Mouse (Mus musculus) subcutaneous adipose tissue, adult 2 months (tissue): ENCODE measurements around the gene Prickle3. TPM values are rescaled to one million over a fixed set of nuclear protein-coding genes. Genes with fewer than 3 reads are reported as not detected.

Source experiments
- polyA plus RNA-seq: library from polyadenylated mRNA; depleted of rRNA; stranded (reverse); fragments of >200 nt; gene quantifications from 2 replicates; pipeline ENCODE4 v1.2.3, GENCODE M21; 2012; ENCODE audit warnings: low replicate concordance; rRNA removed

Prickle3 gene
- 22.2 and 28.8 TPM in 2 replicates for polyA plus RNA-seq

DNA sequence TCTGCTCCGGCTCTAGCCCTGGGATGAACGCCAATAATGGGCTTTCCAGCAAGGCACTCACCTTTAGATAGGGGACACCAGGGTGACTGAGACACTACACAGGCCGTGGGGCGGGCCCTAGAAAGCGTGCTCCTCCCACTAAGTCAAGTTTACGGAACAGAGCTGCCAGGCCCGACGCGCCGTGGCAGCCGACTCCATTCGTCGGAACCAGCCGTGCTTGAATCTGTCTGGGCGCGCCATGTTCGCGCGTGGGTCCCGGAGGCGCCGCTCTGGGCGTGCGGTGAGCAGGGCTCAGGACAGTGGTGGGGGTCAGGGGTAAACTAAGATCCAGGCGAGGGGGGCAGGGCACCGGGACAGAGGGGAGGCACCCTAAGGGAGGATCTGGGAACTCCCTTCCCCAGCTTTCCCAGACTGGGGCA, at the start of gene Prickle3:
Gene Prickle3, plus strand, starts transcription at position 40 of the 419 bp plus-strand sequence.

DNA sequence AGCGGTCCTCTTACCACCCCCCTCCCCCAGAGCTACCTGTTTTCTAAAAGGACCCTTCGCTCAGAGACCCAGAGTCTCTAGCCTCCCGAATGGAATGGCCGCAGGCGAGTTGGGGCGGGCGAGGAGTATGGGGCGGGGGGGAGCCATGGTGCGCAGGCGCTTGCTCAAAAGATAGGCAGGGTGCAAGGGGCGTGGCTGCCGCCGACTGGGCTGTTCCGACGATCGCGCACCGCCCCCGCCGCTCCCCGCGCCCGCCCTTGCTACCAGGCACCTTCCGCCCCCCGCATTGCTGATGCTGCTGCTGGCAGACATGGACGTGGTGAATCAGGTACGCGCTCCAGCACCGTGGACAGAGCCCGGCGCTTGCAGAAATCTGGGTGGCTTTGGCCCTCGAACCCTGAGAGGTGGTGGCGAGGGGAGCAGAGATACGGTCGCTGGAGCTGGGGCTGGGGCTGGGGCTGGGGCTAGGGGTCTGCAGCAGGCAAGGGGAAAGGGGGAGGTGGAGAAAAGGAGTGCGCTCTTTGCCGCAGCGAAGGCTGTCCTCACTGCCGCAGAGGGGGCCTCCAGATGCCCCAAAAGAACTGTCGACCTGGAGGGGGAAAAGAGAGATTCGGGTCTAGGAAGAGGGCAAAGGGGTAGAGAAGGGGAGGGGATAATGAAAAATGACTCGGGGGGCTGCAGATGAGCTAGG, 18.5 kb upstream of the Prickle3 start, which contains the start of gene Syp:
Gene Syp, plus strand, starts transcription at position 71 of the 691 bp plus-strand sequence.

GRCm38 (mm10) chrX:7670921-7671623, 14.0 kb downstream of the Prickle3 start, which contains the start of gene Plp2:
Gene Plp2, minus strand, starts transcription at chrX:7671390.

GRCm38 (mm10) chrX:7680864-7681263, 23.8 kb downstream of the Prickle3 start, which contains the start of gene Magix:
Gene Magix, minus strand, starts transcription at chrX:7681251.

DNA sequence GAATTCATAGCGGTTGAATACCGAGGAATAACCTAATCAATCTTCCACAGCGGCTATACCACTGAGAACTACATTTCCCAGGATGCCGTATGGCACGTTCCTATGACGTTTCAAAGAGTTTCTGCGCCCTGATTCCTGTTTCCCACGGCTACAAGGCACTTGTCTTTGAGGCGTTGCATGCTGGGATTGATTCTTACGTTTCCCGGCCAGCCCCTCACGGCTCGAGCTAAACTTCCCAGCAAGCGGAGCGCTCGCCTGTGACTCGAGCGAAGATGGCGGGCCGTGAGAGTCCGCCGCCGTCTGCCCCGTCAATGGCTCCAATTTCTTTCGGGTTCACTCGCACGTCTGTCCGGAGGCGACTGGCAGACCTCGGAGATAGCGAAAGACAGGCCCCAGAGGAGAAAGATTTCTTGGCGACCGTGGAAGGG, 39.9 kb downstream of the Prickle3 start, which contains the start of gene Gpkow:
Gene Gpkow, plus strand, starts transcription at position 178 of the 428 bp plus-strand sequence.

GRCm38 (mm10) chrX:7714135-7714899, 57.3 kb downstream of the Prickle3 start, which contains the start of gene Wdr45:
Gene Wdr45, plus strand, starts transcription at chrX:7714333.

Other genes with a start within 250 kb of the Prickle3 start
- 0.15 and 0.36 TPM in 2 replicates for gene Foxp3, start 83.6 kb upstream of the Prickle3 start, polyA plus RNA-seq
- gene Ppp1r3f, start 83.0 kb upstream of the Prickle3 start, polyA plus RNA-seq = 1.6 and 3.6 TPM in 2 replicates
- gene Ccdc22, start 51.7 kb upstream of the Prickle3 start, polyA plus RNA-seq = 20.1 and 23.7 TPM in 2 replicates
- 0.03 and 0.06 TPM in 2 replicates for gene Cacna1f, start 50.2 kb upstream of the Prickle3 start, polyA plus RNA-seq
- 6.8 and 38.6 TPM in 2 replicates for gene Syp, start 18.8 kb upstream of the Prickle3 start, polyA plus RNA-seq
- 261 and 296 TPM in 2 replicates for gene Plp2, start 14.1 kb downstream of the Prickle3 start, polyA plus RNA-seq
- gene Magix, start 24.0 kb downstream of the Prickle3 start, polyA plus RNA-seq = 6.6 and 7.9 TPM in 2 replicates
- 9.4 and 11.1 TPM in 2 replicates for gene Gpkow, start 39.9 kb downstream of the Prickle3 start, polyA plus RNA-seq
- 77.1 and 105 TPM in 2 replicates for gene Wdr45, start 57.1 kb downstream of the Prickle3 start, polyA plus RNA-seq
- gene Gm45208, start 65.0 kb downstream of the Prickle3 start, polyA plus RNA-seq = 0.97 TPM in 1 of 2 replicates, not detected in the other
- 26.1 and 85.6 TPM in 2 replicates for gene Praf2, start 71.2 kb downstream of the Prickle3 start, polyA plus RNA-seq
- gene Ccdc120, start 93.6 kb downstream of the Prickle3 start, polyA plus RNA-seq = 3.5 and 16.5 TPM in 2 replicates
- gene Tfe3, start 105.3 kb downstream of the Prickle3 start, polyA plus RNA-seq = 27.8 and 38.8 TPM in 2 replicates
- gene Gripap1, start 132.5 kb downstream of the Prickle3 start, polyA plus RNA-seq = 31.1 and 39.0 TPM in 2 replicates
- 2.1 and 4.6 TPM in 2 replicates for gene Kcnd1, start 165.0 kb downstream of the Prickle3 start, polyA plus RNA-seq
- 24.5 and 39.8 TPM in 2 replicates for gene Otud5, start 184.1 kb downstream of the Prickle3 start, polyA plus RNA-seq
- 3.0 and 9.6 TPM in 2 replicates for gene Pim2, start 221.0 kb downstream of the Prickle3 start, polyA plus RNA-seq
- gene Slc35a2, start 226.8 kb downstream of the Prickle3 start, polyA plus RNA-seq = 57.9 and 69.0 TPM in 2 replicates
- gene Pqbp1, start 242.0 kb downstream of the Prickle3 start, polyA plus RNA-seq = 52.5 and 69.5 TPM in 2 replicates
- 31.6 and 39.6 TPM in 2 replicates for gene Timm17b, start 242.1 kb downstream of the Prickle3 start, polyA plus RNA-seq